Mouse (Mus musculus) testis, adult 2 months (tissue): ENCODE measurements around the gene Tmem25.
"Not testable (repeated sequence)": the region's sequence is repeated elsewhere in the genome, so short reads cannot be mapped to it uniquely, and the experiment has no call there.

Source experiments
- CTCF ChIP-seq: fragments of 200-500 bp; IDR thresholded peaks from 2 replicates; pipeline ENCODE4 v1.5.1; 2012; ENCODE audit warnings: low read depth, mild to moderate bottlenecking, inconsistent platforms, low read length, moderate library complexity; ENCODE audit not compliant: control insufficient read depth, insufficient read depth, insufficient replicate concordance
- POLR2A ChIP-seq: fragments of 200-500 bp; IDR thresholded peaks from 2 replicates; pipeline ENCODE4 v1.6.1; 2012; ENCODE audit warnings: low read depth, mild to moderate bottlenecking, inconsistent platforms, low read length, moderate library complexity; ENCODE audit not compliant: control insufficient read depth

DNA sequence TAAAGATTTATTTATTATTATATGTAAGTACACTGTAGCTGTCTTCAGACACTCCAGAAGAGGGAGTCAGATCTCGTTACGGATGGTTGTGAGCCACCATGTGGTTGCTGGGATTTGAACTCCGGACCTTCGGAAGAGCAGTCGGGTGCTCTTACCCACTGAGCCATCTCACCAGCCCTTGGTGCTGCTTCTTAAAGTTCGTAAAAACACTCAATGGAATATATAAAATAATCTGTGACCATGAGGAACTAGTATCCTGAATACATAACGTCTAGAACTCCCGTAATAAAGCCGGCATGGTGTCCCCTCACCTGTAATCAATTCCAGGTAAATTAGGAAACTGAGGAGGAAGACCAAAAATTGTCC, 31.1 kb downstream of the Tmem25 start:
- not testable (repeated sequence) for TF ChIP-seq CTCF, POLR2A
